Mouse (Mus musculus): ENCODE results near the gene 1700025C18Rik.

1700025C18Rik gene

GRCm38 (mm10) chr2:165090650-165091049 lies at the start of gene 1700025C18Rik:
Gene 1700025C18Rik (minus strand): TSS chr2:165090750.
- DNase-seq (ENCODE audit: low spot score in 2 of 2), result no peak

DNA sequence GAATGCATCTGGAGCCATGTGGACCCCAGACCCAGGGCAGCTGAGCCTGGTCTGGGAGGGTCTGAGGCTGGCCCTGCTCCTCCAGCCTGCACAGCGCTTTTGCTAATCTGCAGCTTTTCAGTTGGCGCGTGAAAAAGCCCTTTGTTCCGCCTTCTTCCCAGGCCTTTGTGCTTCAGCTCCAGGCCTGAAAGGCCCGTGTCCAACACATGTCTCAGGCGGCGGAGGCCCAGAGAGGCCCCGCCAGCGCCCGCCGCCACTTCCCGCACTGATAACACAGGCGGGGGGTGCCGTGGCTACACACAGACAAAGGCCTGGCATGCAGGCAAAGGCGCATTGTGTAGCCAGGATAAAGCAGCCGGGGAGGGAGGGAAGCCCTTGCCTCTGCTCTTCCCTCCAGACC lies 45.5 kb upstream of the 1700025C18Rik start:
- DNase-seq (ENCODE audit: low spot score in 2 of 2), result no peak

GRCm38 (mm10) chr2:165133566-165133965 lies 43.0 kb upstream of the 1700025C18Rik start:
- no peak for DNase-seq (ENCODE audit: low spot score in 2 of 2)

- no peak for DNase-seq (ENCODE audit: low spot score in 2 of 2)
Observed at GRCm38 (mm10) chr2:165131428-165131827, 40.9 kb upstream of the 1700025C18Rik start.

GRCm38 (mm10) chr2:165129189-165129588 lies 38.6 kb upstream of the 1700025C18Rik start:
- DNase-seq (ENCODE audit: low spot score in 2 of 2), result no peak

GRCm38 (mm10) chr2:165126896-165127562 lies 36.5 kb upstream of the 1700025C18Rik start:
- DNase-seq (ENCODE audit: low spot score in 2 of 2), result no peak

- no peak for DNase-seq (ENCODE audit: low spot score in 2 of 2)
Observed at GRCm38 (mm10) chr2:165121206-165121840, 30.8 kb upstream of the 1700025C18Rik start.

- no peak for DNase-seq (ENCODE audit: low spot score in 2 of 2)
Observed at GRCm38 (mm10) chr2:165120765-165121164, 30.2 kb upstream of the 1700025C18Rik start.

DNA sequence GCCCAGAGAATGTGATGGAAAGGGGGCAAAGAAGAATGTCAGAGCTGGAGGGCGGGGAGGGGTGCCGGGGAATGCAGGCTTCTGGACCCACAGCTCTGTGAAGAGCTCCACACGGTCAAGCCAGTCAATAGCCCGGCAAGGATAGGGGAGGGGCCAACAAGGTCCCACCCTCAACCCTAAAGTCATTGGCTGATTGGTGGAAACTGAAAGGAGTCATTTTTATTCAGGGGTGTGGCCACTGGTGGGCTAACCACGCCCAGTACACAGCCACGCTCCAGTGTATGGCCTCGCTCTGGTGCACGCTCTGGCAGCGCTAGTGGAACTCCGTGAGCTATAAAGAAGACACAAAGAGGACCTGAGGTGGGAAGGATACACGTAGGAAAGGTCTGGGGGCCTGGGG lies 23.2 kb upstream of the 1700025C18Rik start:
- no peak for DNase-seq (ENCODE audit: low spot score in 2 of 2)

DNA sequence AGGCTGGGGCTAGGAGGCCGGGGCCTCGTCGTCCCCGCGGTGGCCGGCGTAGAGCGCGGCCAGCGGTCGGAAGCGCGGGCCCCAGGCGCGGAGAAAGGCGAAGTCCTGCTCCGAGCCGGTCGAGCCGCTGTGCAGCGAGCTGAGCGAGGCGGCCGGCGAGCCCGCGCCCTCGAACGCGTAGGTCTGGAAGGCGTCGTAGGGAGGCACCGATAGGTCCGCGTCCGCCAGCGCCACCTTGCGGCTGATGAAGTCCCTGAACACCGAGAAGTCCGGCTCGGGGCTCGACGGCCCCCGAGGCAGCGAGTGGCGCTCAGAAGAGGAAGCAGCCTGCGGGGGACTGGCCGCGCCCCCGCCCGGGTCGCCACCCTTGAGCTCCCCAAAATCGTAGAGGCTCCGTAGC lies 21.6 kb upstream of the 1700025C18Rik start:
- peak; percentile 52 to 87 for DNase-seq (ENCODE audit: low spot score in 2 of 2)

DNA sequence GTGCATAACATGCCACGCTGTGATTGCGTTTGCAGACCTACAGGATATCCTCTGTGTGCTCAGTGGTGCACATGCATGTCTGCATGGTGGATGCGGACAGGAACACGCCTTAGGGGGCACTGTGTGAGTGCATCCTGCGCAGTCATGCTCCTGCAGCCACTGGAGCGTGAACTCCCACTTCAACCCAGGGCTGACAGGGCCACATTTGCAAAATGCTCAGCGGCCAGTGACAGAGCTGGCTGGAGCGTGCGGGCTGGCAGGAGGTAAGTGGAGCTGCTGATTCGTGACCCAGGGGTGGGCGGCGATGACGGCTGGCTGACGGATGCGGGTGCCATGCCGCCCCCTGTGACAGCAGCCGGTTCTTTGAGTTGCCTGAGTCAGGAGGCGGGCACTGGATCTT lies 16.0 kb upstream of the 1700025C18Rik start:
- no peak for DNase-seq (ENCODE audit: low spot score in 2 of 2)

GRCm38 (mm10) chr2:165105513-165106079 lies 15.0 kb upstream of the 1700025C18Rik start:
- no peak for DNase-seq (ENCODE audit: low spot score in 2 of 2)

DNA sequence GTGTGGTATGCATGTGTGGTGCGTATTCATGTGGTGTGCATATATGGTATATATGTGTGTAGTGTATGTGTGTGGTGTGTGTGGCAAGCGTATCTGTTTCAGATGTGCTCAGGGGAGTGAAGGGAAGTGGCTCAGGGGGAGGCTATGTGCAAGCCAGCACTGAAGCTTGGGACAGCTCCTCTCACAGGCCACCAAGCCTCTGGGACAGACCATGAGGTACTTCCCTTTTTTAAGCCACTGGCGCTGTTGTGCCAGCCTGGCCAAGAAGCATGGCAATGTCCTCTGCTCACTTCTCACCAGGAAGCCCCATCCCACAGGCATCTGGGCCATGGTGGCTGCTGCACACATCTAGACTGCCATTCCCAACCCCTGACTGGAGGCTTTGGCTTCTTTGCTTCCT lies 12.4 kb upstream of the 1700025C18Rik start:
- DNase-seq (ENCODE audit: low spot score in 2 of 2), result no peak

- no peak for DNase-seq (ENCODE audit: low spot score in 2 of 2)
Observed at GRCm38 (mm10) chr2:165100749-165101148, 10.2 kb upstream of the 1700025C18Rik start.

GRCm38 (mm10) chr2:165098861-165099260 lies 8.3 kb upstream of the 1700025C18Rik start:
- no peak for DNase-seq (ENCODE audit: low spot score in 2 of 2)

GRCm38 (mm10) chr2:165096367-165096766 lies 5.8 kb upstream of the 1700025C18Rik start:
- DNase-seq (ENCODE audit: low spot score in 2 of 2), result no peak

DNA sequence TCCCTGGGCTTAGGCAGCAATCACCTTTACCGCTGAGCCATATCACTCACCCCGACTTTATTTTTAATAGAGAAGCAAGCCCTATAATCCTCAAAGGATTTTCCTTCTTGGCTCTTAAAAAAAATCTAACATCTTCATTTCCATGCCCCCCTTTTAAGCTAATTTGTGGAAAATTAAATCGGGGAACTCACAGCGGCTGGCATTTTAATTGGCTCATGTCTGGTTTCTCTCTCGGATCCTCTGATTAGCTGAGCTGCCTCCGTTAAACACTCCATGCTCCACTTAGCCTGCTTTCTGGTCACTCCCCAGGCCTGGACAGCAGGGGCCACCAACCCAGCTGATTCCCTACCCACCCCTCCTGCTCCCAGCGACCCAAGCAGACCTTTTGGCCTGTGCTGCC lies 1.8 kb upstream of the 1700025C18Rik start:
- no peak for DNase-seq (ENCODE audit: low spot score in 2 of 2)

- DNase-seq (ENCODE audit: low spot score in 2 of 2), result no peak
Observed at GRCm38 (mm10) chr2:165091433-165091965, 949 bp upstream of the 1700025C18Rik start.

DNA sequence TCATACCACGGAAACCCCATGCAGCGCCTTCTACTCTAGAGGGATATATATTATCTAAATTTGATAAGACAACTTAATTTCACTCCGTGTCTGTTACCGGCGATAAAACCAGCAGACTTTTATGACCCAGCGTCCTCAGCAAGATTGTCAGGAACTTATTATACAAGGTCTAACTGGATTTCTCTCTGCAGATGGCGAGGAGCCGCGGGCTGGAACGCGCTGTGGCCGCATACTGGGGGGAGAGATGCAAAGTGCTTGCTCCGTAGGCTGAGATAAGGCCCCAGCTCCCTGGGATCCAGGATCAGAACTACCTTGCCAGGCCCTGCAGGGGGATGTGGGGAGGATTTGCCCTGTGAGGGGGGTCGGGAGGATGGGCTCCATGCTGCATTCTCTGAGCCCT lies 1.1 kb downstream of the 1700025C18Rik start:
- DNase-seq (ENCODE audit: low spot score in 2 of 2), result no peak

DNA sequence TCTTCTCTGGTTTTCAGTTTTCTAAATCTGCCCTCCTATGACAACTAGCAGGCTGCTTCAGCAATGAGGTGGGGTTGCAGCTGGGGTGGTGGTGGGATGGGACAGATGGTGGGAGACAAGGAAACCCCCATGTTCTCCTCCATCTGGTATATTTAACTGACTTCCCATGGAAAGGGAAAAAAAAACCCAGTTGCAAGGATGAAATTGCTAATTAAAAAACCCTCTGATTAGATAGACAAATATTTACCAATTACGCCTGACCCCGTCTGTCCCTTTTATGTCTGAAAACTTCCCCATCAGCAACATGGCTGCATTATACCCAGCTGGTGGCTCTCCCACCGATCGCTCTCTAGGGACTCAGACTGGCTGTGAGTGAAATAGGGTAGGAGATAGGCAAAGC lies 3.9 kb downstream of the 1700025C18Rik start:
- no peak for DNase-seq (ENCODE audit: low spot score in 2 of 2)

GRCm38 (mm10) chr2:165081257-165081656 lies 9.3 kb downstream of the 1700025C18Rik start:
- DNase-seq (ENCODE audit: low spot score in 2 of 2), result no peak

- DNase-seq (ENCODE audit: low spot score in 2 of 2), result no peak
Observed at GRCm38 (mm10) chr2:165080657-165081056, 9.9 kb downstream of the 1700025C18Rik start.

DNA sequence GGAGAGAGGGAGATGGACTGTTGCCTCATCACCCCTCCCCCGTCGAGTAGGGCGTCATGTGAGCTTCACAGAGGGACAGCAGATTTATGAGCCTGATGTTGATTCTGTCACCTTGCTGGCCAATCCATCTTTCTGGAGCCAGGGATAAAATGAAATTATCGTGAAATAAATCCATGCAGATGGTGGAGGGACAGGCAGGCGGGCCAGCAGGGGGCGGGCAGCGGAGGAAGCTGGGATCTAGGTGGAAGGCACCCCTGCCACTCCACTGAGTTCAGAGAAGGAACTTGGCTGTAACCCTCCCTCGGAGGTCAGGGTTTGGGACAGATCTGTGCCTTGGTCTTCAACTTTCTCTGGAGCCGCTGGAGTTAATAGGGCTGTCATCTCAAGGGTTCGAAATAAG lies 11.9 kb downstream of the 1700025C18Rik start:
- no peak for DNase-seq (ENCODE audit: low spot score in 2 of 2)
